Mouse (Mus musculus): Measurements from ENCODE around the gene Fam124b. TPM values are rescaled to one million over a fixed set of nuclear protein-coding genes. Genes with fewer than 3 reads are reported as not detected.

Fam124b gene
- 0.43 TPM in 1 of 2 replicates, not detected in the other for total RNA-seq (2015)
- not detected in 2 replicates for total RNA-seq (2017)

DNA sequence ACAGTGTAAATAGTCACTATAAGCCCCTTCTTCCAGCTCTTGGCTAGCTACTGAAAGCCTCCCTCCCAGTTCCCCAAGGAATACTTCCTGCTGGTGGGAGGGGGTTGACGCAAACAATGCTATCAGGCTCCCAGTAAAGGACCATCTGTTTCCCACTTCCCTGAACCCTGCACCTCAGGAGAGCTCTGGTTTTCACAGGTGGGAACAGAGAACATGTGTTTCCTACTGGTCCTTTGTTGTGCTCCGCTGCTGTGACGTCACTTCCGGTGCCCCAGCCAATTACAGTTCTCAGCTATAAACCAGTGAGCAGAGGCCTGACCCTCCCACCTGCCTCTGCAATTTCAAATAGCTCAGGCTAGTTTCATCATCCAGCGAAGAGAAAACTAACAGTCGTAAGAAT lies at the start of gene Fam124b:
Gene Fam124b (minus strand): TSS at position 206 of the 400 bp plus-strand sequence.
- ATAC-seq (ENCODE audit: poor library complexity, severe bottlenecking) = no peak

DNA sequence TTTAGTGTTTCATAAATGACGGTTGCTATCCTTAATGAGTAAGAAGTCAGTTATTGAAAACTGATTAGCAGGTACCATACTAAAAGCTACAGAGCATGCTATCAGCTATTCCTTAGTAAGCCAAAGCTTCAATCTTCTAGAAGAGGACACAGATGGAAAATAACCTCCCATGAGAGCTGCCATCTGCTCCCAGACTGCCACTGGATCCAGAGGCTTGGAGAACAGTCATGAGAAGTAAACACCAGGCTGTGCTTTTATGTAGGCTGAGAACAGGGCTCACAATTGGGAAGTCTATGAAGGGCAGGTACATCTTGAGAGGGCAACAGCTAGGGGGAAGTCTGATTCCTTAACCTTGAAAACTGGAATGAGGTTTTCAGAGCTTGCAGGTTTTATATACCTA lies 42.2 kb upstream of the Fam124b start:
- no peak for ATAC-seq (ENCODE audit: poor library complexity, severe bottlenecking)

DNA sequence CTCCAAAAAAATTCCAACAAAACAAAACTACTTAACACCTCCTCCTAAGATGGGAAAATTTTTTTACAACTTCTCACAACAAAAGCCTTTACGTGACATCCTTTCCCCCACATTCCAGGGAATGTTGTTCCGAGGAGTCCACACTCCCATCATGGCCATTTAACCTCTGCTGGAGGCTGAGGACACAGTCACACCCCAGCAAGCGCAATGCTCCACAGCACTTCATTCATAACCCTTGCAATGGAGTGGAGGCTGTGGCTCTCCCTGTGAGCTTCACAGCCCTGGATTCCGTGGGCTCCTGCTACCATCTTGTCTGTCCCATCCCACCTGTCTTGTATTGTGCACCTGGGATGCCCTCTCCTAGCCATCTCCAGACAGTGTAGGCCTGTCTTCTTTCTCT lies 40.4 kb upstream of the Fam124b start:
- ATAC-seq (ENCODE audit: poor library complexity, severe bottlenecking) = no peak

DNA sequence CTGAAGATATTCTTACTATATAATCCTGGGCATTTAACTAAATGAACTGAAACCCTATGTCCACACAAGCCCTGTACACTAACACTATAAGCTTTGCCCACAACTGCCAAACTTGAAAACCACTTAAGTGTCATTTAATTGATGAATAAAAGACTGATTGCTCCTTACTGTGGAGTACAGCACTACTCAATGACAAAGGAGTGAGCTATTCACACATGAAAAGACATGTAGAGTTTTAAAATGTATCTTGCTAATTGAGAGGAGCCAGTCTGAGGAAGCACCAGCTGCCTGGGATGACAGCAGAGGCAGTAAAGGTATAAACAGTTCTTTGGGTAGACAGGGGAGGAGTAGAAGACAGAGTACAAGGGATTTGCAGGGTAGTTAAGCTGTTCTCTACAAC lies 35.0 kb upstream of the Fam124b start:
- no peak for ATAC-seq (ENCODE audit: poor library complexity, severe bottlenecking)

DNA sequence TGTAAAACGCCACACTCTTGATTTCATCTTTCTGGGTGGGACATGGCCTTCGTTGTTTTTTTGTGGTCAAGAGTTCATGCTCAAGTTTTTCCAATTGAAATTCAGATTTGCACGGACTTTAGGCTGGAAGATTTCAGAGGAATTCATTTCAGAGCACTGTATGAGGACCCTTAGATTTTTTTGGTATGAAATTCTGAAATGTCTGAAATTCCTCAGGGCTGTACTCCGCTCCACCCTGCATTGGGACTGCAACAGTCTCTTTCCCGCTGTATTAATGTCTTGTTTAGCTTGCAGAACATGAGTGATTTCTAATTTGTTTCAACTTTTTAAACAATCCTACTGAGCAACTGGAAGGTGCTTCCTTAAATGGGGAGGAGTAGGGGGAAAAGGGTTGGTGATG lies 32.0 kb upstream of the Fam124b start:
- no peak for ATAC-seq (ENCODE audit: poor library complexity, severe bottlenecking)

DNA sequence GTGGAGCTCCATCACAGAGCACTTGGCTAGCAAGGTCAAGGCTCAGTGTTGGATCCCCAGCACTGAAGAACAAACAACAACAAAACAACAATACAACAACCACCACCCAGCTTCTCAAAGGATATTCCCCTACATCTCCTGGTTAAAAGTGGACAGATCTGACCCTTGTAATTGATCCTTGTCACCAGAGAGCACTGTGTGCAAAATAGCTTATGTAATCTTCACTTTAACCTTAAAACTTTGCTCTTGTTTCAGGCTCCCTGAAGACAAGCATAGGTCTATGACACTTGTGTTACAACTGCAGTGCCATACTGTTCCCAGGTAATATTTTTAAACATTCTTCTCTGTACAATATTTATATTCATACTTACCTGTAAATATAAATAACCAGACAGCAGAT lies 28.9 kb upstream of the Fam124b start:
- ATAC-seq (ENCODE audit: poor library complexity, severe bottlenecking) = no peak

DNA sequence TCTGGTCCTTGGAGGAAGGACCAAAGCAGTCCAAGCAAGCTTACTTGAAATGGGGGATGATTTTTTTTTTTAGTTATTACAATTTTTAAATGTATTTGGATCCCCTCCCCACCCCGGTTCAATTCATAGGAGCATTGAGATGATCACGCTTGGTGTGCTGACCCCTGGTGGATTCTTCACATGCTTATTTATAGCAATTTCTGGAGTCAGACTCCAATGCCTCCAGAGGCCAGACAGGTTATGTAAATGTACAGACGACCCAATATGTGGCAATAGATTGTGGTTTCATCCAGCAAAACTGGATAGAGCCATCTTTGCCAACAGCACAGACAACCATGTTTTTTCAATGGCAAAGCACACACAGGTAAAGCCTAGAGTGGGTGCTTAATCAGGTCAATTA lies 25.9 kb upstream of the Fam124b start:
- no peak for ATAC-seq (ENCODE audit: poor library complexity, severe bottlenecking)

DNA sequence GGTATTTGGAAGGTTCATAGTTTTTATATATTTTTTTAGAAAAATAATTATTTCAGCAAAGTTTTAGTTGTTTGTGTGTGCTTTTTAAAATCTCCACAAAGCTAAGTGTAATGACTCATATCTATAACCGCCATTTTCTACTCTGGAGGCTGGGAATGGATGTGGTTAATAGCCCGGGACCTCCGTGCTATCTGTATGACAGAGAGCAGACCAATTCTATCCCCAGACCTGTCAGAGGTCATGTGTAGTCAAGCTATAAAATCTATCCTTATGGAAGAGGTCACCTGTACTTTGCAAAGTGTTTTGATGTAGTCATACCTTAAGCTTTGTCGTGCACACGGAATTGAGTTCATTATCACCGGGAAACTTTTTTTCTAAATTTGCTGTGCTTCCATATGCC lies 23.3 kb upstream of the Fam124b start:
- ATAC-seq (ENCODE audit: poor library complexity, severe bottlenecking) = no peak

DNA sequence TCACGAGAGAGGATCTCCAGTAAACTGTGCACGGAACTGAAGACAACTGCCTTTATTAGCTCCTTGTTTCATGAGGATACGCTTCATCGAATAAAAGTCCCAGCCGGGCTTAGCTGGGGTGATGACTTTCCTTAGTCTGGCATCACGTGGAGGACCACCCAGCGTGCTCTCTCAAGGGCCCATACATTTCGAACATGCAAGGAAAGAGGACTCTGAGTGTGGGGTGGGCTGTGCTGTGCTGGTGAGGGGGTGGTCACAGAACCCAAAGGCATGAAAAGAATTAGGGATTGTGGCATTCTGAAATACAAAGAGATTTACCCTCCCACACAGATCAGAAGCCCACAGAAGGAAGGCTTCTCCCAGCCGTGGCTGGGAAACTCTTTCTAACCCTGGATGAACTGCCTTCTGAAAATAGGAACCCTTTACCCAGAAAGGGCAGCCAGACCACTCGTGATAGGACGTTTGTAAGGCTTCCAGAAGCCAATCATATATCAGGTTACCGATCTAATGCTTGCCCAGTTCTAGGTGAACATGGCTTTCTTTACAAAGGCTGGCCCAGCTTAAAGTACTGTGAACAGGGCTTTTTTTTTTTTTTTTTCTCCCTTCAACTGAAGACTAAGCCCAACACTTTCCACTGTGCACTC lies 21.9 kb upstream of the Fam124b start:
- no peak for ATAC-seq (ENCODE audit: poor library complexity, severe bottlenecking)

DNA sequence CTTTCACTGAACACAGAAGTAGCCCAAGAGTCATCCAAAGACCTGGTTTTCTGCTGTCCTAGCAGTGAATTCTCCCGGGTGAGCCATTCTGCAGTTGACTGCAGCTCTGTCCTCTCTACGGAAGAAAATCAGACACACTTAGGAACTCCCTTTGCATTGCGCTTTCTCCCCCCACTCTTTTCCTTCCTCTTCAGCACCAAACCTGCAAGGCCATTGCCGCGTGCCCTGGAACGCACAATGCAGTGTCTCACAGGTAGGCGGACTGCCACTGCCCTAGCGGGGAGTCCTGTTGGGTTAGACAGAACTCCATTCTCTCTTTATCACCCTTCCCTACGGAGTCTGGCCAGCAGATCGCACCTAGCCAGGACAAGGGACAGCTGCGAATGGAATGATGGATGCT lies 21.2 kb upstream of the Fam124b start:
- no peak for ATAC-seq (ENCODE audit: poor library complexity, severe bottlenecking)

DNA sequence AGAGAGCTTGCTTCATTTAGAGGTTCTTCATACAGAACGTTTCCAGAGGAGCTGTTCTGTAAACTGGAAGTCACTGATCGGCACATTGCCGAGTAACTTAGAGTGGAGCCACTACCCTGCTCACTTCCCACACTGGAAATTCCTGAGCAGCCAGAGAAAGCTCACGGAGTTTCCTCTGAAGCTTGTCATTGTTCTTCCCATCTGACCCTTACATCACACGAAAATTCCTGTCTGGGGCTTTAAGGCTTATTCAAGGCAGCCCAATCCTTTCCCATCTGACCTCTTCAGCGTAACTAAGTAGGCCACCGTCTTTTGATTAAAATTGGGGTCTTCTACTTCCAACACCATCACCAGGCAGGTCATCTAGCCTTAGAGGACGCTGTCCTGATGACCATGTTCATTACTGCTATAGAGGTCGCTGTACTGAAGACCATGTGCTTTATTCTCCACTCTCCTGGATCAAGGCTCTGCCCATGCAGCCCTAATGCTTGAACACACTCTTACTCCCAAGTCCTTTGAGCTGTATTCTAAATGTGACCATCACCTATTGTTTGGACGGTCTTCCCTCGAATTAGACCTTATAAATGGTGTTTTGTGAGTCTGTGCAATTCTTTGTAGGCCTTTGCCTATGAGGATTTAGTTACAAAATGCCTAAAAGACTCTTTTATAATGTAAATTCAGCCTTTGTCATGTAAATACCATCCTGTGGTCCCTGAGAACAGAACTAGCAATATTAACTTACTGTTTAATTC lies 18.9 kb upstream of the Fam124b start:
- no peak for ATAC-seq (ENCODE audit: poor library complexity, severe bottlenecking)

DNA sequence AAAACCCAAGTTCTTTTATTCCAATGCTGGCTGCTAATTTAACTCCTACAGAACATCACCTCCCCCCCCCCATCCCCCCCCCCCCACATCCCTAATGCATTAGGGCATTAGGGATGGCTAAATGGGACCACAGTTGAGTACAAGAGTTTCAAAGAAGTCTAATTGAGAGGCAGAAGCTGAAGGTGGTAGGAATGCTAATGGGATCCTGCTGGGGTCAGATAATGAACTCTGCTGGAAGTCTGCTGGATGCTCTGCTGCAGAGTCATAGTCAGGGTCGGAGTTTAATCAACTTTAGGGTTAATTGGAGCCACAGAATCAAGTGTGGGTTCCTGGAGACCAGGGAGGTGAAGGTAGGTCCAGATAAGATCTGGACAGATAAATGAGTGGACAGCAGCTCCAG lies 17.9 kb upstream of the Fam124b start:
- ATAC-seq (ENCODE audit: poor library complexity, severe bottlenecking) = no peak

DNA sequence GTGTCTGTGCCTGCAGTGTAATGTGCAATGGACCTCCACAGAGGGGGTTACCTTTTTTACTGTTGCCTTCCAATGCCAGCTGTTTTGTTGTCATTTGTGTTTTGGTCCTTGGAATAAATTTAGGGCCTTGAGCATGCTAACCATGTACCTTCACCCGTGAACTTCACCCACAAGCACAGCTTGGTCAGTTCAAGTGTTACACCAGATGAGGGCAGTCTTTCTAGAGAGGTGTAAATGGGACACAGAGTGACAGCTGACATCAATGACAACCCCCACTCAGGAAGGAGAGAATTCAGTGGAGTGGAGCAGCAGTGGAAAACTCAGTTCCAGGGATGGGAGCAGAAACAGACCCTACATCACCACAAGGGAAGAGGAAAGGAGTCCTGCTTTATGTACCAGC lies 12.3 kb upstream of the Fam124b start:
- no peak for ATAC-seq (ENCODE audit: poor library complexity, severe bottlenecking)

DNA sequence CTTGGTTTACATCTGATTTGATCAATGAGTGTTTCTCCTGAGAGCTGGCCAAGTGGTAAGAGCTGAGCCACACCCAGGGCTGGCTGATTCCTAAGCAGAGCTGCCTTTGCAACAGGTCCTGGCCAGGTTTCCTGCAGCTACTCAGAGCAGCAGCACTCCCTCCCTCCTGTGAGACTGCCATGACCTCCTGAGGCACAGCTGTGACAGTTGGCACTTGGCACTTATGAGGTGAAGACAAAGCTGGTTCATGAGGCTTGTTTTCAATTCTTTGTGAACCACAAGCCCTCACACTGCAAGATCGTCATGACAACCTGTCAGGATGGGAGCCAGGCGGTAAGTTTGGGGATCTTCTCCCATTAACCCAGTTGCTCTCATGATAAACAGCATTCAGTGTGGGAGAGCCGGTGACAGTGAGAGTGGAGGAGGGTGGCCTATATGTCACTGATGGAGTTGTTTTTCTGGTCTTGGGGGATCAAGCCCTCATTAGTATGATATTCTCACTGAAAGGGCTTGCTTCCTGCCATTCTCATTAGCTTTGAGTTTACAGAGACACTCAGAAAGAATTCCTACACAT lies 6.7 kb upstream of the Fam124b start:
- no peak for ATAC-seq (ENCODE audit: poor library complexity, severe bottlenecking)

DNA sequence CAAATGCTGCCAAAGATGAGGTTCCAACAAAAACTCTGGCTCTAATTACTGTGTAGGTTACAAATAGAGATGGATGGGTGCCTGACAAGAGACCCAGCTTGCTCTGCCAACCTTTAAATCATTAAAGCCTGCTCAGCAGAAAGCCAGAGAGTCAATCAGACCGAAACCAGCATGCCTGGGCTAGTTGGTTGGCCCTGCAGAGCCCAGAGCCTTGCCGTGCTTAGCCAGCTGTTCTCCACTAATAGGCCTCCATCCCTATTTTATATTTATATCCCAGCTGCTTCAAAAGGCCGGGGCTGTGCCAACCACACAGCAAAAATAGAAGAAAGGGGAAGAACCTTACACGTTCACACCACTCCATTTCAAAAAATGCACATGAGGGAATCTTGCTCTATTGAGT lies 2.9 kb upstream of the Fam124b start:
- ATAC-seq (ENCODE audit: poor library complexity, severe bottlenecking) = no peak

DNA sequence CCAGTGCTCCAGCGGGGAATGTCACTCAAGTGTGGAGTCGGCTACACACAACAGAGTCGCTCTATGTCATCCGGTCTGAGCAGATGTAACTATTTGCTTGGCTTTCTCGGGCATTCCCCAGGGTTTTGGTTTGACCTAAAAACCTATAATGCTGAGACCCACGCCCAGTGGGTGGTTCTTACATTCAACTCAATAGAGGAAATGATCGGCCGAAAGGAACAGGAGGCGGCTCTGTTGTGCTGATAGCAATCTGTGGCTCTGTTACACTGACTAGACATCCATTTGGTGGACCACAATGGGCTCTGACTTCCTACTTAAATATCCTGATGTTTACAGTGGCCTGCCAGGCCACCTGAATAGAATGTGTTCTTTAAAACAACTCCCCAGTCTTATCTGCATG lies 4.4 kb downstream of the Fam124b start:
- ATAC-seq (ENCODE audit: poor library complexity, severe bottlenecking) = peak; percentile 79

DNA sequence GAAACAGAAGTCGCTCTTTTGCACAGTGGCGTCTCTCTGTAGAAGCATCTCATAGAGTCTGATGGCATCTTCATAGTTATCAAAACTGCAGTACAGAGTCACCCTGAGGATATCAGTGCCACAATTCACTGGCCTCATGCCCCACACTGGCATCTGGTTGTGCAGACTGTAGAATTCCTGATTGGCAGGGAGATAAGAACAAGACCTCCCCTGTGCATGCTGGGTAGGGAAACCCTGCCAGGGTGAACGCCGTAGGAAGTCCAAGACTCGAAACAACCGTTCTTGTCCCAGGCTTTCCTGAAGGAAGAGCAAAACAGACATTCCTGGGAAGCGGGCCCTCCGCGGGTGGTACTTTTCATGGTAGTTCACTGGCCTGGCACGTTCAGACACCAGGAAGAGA lies 5.1 kb downstream of the Fam124b start:
- ATAC-seq (ENCODE audit: poor library complexity, severe bottlenecking) = no peak

DNA sequence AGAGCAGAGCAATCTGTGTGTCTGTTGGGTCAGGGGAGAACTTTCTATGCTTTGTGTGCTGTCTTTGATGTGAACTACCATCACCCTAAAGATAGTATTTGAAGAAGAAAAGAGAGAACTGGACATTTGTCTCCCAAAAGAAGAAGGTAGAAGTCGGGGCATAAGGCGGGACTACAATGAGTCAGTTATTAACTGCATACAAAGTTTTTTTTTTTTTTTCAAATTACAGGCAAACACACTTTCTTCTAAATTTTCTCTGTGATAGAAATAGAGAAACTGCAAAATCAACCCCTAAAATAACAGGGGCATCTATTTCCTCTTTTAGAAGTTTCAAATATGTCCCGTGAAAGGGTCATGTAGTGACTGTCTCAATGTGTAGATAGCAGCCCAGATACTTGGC lies 16.0 kb downstream of the Fam124b start:
- ATAC-seq (ENCODE audit: poor library complexity, severe bottlenecking) = no peak

DNA sequence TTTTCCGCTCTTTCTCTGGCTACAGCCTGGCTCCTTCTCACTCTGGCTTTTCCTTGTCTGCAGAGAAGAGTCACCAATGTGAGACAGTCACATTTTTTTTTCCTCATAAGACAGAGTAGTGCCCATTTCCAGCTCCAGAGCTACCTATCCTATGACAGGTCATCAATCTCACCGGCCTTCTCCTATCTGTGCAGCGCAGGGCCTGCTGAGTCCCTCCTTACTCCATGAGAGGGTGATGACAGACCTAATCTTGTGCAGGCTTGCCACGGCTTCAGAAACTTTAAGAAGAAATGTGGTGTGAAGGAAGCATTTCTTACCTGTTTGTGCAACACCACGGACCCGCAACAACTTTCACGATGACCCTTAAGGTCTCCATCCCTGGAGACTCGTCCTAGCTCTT lies 25.4 kb downstream of the Fam124b start:
- no peak for ATAC-seq (ENCODE audit: poor library complexity, severe bottlenecking)

DNA sequence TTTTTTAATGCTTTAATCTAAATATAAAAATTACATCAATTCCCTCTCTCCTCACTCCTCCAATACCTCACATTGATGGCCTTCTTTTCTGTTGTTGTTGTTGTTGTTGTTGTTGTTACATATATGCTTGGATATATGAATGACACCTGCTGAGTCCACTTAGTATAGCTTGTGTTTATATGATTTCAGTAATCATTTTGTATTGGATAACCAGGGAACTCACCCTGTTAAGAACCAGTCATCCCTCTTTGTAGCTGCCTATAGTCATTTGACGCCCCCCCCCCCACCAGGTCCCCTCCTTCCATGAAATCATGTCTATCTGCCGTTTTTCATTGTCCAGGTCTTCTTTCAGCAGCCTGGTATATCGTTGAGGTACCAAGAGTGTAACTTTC lies 36.9 kb downstream of the Fam124b start:
- no peak for ATAC-seq (ENCODE audit: poor library complexity, severe bottlenecking)

DNA sequence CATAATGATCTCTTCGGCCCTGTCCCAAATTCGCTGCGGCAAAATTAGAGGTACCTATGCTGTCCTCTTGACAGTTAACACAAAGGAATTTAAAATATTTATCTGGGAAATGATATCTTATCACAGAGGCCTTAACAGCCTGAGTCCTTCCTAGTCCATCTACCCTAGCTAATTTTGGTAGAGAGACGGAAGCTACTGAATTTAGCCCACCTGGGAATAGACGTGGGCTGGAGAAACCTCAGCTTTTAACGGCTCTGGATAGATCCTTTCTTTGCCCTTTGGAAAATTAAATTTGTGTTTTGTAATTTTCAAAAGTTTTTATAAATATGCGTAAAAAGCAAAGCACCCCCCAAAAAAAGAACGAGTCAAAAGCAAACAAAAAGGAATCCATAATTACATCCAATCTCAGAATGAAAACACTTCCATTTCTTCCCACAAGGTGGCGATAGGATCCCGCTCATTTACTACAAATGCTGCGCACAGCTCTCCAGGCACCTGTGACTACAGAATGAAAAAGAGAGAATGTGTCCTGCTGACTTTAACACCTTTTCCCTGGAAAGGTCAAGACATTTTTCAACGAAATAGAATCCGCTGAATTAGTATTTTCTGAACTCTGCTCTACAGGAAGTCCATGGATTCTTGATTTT lies 37.4 kb downstream of the Fam124b start:
- ATAC-seq (ENCODE audit: poor library complexity, severe bottlenecking) = peak; percentile 80

DNA sequence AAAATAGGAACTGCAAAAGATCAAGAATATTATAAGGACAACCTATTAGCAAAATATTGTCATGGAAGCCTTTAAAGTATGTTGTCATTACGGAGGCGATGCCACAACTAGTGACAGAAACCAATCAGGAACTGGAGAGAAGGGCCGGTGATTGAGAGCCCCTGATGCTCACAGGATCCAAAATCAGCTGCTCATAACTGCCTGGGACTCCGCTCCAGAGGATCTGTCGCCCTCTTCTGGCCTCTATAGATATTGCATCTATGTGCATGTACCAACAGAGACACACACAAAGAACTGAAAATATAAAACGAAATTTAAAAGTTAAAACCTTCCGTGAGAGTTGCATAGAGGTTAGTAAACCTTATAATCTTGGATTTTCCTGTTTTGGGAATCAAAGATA lies 38.1 kb downstream of the Fam124b start:
- peak; percentile 49; the same call in 1 of the 2 replicates for ATAC-seq (ENCODE audit: poor library complexity, severe bottlenecking)
